Mouse (Mus musculus): ENCODE measurements around the gene Acot7. TPM values are rescaled to one million over a fixed set of nuclear protein-coding genes. Genes with fewer than 3 reads are reported as not detected.
A peak's percentile ranks its signal among the peaks of the same experiment; 100 is the strongest.

The Acot7 gene
- polyA plus RNA-seq, 1 experiment from 2014 or later = 63.4 TPM

DNA sequence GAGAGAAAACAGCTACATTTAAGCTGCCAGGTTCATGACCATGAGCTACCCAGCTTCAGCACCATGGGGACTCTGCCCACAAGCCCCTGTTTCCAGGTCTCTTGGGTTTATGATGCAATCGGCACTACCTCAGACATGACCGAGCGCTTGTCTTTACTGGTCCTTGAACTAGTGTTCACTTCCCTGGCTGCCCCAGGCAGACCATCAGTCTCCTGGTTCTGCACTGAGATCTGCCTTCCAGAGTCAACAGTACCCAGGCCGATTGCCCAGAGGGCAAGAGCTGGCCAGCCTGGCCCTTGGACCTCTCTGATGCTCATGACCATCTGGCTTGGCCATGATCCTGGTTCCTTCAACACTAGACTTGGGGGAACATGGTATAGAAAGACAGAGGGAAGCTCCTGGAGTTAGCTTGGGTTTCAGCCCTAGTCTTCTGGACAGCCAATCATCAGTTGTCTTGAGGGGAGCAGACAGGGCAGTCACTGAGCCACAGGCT is 54.5 kb downstream of the Acot7 start:
- H3K4me3 ChIP-seq (ENCODE audit: low read depth, low read length) = no peak overlapping the region
- H3K4me1 ChIP-seq (ENCODE audit: insufficient read depth, low read depth, low read length) = no peaks in the 10 kb centered on the region
- TF ChIP-seq EP300 (IDR thresholded peaks at IDR 0.05) (no peak), CTCF (IDR thresholded peaks at IDR 0.05) (no peak)
- no peak overlapping the region for H3K4me2 ChIP-seq (replicated peaks; ENCODE audit: low read depth, low read length)
- no peak for DNase-seq (ENCODE audit: low spot score)
- no peaks in the 10 kb centered on the region for H3K36me3 ChIP-seq (ENCODE audit: insufficient read depth, low read length)
- WGBS = 75% methylated on average over 4 of the region's 4 CpGs
- no peaks in the 10 kb centered on the region for H3K9me3 ChIP-seq (ENCODE audit: low read length)
- no peaks in the 10 kb centered on the region for H3K27me3 ChIP-seq (replicated peaks; ENCODE audit: insufficient read depth, low read length)
- H3K27ac ChIP-seq (ENCODE audit: low read length) = no peak overlapping the region
- ATAC-seq = no peak
- H3K9ac ChIP-seq (replicated peaks; ENCODE audit: low read depth) = no peak overlapping the region

DNA sequence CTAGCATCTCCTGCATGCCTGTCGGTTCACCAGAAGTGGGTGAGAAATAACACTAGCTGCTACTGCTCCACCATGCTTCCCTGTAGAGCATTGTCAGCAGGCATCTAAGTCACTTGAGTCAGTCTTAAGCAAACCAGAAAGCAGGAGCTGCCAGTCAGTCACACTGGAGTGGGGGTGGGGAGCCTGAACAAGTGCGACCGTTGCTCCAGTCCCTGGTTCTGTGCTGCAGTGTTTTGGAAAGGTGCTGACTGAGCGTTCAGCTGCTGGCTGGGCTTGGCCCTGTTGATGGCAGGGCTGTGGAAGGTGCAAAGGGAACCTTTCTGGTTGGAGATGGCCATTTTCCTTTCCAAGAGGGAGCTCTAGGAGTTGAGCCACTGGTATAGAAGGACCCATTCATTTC is 62.0 kb downstream of the Acot7 start:
- DNase-seq (ENCODE audit: low spot score) = no peak
- Histone ChIP-seq H3K9me3 (ENCODE audit: low read length) (no peaks in the 10 kb centered on the region), H3K27me3 (replicated peaks; ENCODE audit: insufficient read depth, low read length) (no peaks in the 10 kb centered on the region), H3K9ac (replicated peaks; ENCODE audit: low read depth) (no peak overlapping the region), H3K4me1 (ENCODE audit: insufficient read depth, low read depth, low read length) (no peaks in the 10 kb centered on the region), H3K4me3 (ENCODE audit: low read depth, low read length) (no peak overlapping the region), H3K27ac (ENCODE audit: low read length) (no peak overlapping the region), H3K4me2 (replicated peaks; ENCODE audit: low read depth, low read length) (no peak overlapping the region), H3K36me3 (ENCODE audit: insufficient read depth, low read length) (no peaks in the 10 kb centered on the region)
- ATAC-seq = peak; percentile 32; the same call in 1 of the 2 replicates
- WGBS = 63% methylated on average over 4 of the region's 4 CpGs
- TF ChIP-seq CTCF (IDR thresholded peaks at IDR 0.05) (no peak), EP300 (IDR thresholded peaks at IDR 0.05) (no peak)

DNA sequence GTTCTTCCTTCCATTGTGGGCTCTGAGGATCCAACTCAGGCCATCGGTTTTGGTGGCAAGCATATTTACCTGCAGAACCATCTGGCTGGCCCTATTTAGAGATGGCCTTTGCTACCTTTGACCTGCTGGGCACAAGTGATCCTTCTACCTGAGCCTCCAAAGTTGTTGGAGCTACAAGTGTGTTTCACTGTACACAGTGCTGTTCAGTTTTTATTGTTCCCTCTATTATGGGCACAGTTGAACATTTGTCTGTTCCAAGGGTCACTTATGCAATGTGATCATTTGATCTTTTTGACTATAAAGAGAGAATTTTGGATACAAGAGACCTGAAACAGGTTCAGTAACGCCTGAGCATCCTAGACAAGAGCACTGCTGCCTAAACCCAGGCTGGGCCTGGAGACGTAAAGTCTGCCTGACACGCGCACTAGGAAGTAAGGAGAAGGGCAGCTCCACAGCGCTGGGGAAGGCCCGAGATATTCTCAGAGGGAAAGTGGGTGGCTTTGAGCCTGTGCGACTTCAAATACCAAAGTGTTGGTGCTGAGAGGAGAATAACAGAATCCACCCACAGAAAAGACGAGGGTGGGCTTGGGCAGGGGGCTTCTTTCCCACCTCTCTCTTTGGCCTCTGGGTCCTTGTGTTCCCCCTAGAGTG is 65.4 kb downstream of the Acot7 start:
- ATAC-seq = no peak
- Histone ChIP-seq H3K36me3 (ENCODE audit: insufficient read depth, low read length) (no peaks in the 10 kb centered on the region), H3K4me2 (replicated peaks; ENCODE audit: low read depth, low read length) (no peak overlapping the region), H3K9ac (replicated peaks; ENCODE audit: low read depth) (no peak overlapping the region), H3K9me3 (ENCODE audit: low read length) (no peaks in the 10 kb centered on the region), H3K27ac (ENCODE audit: low read length) (no peak overlapping the region), H3K4me3 (ENCODE audit: low read depth, low read length) (no peak overlapping the region), H3K4me1 (ENCODE audit: insufficient read depth, low read depth, low read length) (no peaks in the 10 kb centered on the region), H3K27me3 (replicated peaks; ENCODE audit: insufficient read depth, low read length) (no peaks in the 10 kb centered on the region)
- no peak for DNase-seq (ENCODE audit: low spot score)
- TF ChIP-seq CTCF (IDR thresholded peaks at IDR 0.05) (no peak), EP300 (IDR thresholded peaks at IDR 0.05) (no peak)
- WGBS = 85% methylated on average over 9 of the region's 9 CpGs

DNA sequence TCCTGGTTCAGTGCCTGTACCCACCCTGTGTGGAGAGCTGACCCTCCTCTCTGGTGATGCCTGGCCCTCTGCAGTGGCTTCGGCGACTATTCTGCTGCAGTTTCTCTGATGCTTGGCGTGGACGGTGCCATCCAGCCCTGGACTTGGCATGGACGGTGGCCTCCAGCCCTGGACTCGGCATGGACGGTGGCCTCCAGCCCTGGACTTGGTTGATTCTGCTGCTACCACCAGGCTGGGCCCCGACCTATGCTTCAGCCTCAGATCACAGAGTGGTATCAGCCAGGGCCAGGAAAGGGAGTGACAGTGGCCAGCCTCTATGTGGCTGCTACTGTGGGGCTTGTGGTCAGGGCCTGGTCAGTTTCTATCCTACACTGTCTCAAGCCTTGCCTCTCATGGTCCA is 66.0 kb downstream of the Acot7 start:
- no peak overlapping the region for H3K27ac ChIP-seq (ENCODE audit: low read length)
- no peak overlapping the region for H3K4me3 ChIP-seq (ENCODE audit: low read depth, low read length)
- no peak for ATAC-seq
- WGBS = 92% methylated on average over 8 of the region's 8 CpGs
- H3K4me2 ChIP-seq (replicated peaks; ENCODE audit: low read depth, low read length) = no peak overlapping the region
- H3K36me3 ChIP-seq (ENCODE audit: insufficient read depth, low read length) = no peaks in the 10 kb centered on the region
- DNase-seq (ENCODE audit: low spot score) = no peak
- H3K4me1 ChIP-seq (ENCODE audit: insufficient read depth, low read depth, low read length) = no peaks in the 10 kb centered on the region
- H3K9me3 ChIP-seq (ENCODE audit: low read length) = no peaks in the 10 kb centered on the region
- no peak for TF ChIP-seq EP300 (IDR thresholded peaks at IDR 0.05)
- TF ChIP-seq CTCF (IDR thresholded peaks at IDR 0.05) = no peak
- no peak overlapping the region for H3K9ac ChIP-seq (replicated peaks; ENCODE audit: low read depth)
- no peaks in the 10 kb centered on the region for H3K27me3 ChIP-seq (replicated peaks; ENCODE audit: insufficient read depth, low read length)

DNA sequence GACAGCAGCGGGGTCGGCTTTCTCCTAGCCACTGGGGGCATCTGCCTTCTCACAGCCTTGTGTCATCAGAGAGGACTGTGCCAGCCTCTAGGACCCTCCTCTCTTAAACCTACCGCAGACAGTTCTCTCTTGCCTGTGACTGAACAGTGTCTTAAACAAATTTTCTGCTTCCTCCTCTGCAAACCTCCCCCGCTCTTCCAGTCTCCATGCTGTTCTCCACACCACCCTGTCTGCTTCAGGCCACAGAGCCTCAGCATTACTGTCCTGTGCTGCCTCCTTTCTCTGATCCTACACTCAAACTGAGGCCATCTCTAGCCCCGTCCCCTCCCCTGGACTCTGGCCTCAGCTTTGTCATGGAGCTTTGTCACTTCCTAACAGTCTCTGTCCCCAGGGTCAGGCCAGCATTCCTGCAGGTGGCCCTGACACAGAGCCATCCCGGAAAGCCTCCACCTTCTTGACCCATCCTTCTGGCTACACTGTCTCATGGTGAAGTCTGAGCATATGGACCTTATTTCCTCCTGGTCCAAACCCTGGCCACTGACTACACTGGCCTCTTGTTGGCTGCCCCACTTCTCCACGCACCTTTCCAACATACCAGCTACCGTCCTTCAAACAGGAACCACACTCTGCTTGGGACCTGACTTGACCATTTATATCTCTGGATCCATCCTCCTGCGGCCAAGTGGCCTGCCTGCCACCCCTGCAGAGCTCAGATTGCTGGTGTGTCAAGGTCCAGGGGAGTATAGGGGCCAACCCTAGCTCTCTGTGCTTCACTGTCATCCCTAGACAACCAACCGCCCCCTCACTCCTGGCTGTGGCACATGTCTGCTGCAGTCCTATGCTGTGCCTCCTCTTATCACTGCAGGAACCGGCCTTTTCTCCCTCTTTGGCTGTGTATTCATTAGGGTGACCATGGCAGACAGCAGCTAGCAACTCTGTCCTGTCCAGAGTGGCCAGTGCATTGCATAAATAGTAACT is 66.9 kb downstream of the Acot7 start:
- H3K9ac ChIP-seq (replicated peaks; ENCODE audit: low read depth) = no peak overlapping the region
- H3K27ac ChIP-seq (ENCODE audit: low read length) = no peak overlapping the region
- WGBS = 86% methylated on average over 11 of the region's 11 CpGs

DNA sequence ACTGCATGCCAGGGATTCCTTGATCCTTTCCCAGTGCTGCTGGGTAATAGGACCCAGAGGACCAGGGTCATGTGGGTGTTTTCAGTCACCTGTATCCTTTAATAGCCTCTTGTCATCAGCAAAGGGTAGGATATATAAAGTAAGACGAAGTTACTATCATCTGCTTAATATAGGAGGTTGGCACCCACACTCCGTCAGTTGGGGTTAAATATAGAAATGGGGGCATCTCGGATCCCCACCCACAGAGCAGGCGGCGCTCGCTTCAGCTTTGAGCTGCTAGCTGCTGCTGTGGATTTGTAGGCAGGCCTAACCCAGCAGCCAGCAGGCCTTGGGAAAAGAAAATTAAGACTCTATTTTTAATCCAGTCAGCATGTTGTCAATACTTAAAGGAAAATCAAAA is 68.1 kb downstream of the Acot7 start:
- WGBS = 80% methylated on average over 6 of the region's 6 CpGs
- ATAC-seq (no peak), DNase-seq (ENCODE audit: low spot score) (no peak)
- Histone ChIP-seq H3K4me3 (ENCODE audit: low read depth, low read length) (no peak overlapping the region), H3K36me3 (ENCODE audit: insufficient read depth, low read length) (no peaks in the 10 kb centered on the region), H3K4me2 (replicated peaks; ENCODE audit: low read depth, low read length) (no peak overlapping the region), H3K9me3 (ENCODE audit: low read length) (no peaks in the 10 kb centered on the region), H3K9ac (replicated peaks; ENCODE audit: low read depth) (no peak overlapping the region), H3K4me1 (ENCODE audit: insufficient read depth, low read depth, low read length) (no peaks in the 10 kb centered on the region), H3K27me3 (replicated peaks; ENCODE audit: insufficient read depth, low read length) (no peaks in the 10 kb centered on the region), H3K27ac (ENCODE audit: low read length) (no peak overlapping the region)
- TF ChIP-seq EP300 (IDR thresholded peaks at IDR 0.05) = no peak
- no peak for TF ChIP-seq CTCF (IDR thresholded peaks at IDR 0.05)

More for the DNA sequence above, 66.9 kb downstream of the Acot7 start:
- ATAC-seq (no peak), DNase-seq (ENCODE audit: low spot score) (no peak)
- no peak overlapping the region for H3K4me2 ChIP-seq (replicated peaks; ENCODE audit: low read depth, low read length)
- H3K4me3 ChIP-seq (ENCODE audit: low read depth, low read length) = no peak overlapping the region
- TF ChIP-seq CTCF (IDR thresholded peaks at IDR 0.05) (no peak), EP300 (IDR thresholded peaks at IDR 0.05) (no peak)
- no peaks in the 10 kb centered on the region for H3K9me3 ChIP-seq (ENCODE audit: low read length)
- no peaks in the 10 kb centered on the region for H3K27me3 ChIP-seq (replicated peaks; ENCODE audit: insufficient read depth, low read length)
- H3K4me1 ChIP-seq (ENCODE audit: insufficient read depth, low read depth, low read length) = no peaks in the 10 kb centered on the region
- no peaks in the 10 kb centered on the region for H3K36me3 ChIP-seq (ENCODE audit: insufficient read depth, low read length)
